Mouse (Mus musculus) MEL (cell line): ENCODE data around the gene Hsd17b3. TPM values are rescaled to one million over a fixed set of nuclear protein-coding genes. Genes with fewer than 3 reads are reported as not detected.

Experiments used
- DNase-seq: peaks from one replicate; pipeline ENCODE4 v3.0.0; 2011; ENCODE audit warnings: low read depth, low spot score
- H3K27ac ChIP-seq: 2 replicates; pipeline ENCODE4 v1.5.1; 2012; ENCODE audit warnings: low read depth, mild to moderate bottlenecking, control low read depth, low read length, moderate library complexity; ENCODE audit not compliant: control insufficient read depth
- H3K27me3 ChIP-seq, 2 experiments: fragments of 150-350 bp in 1 of 2; sonication (generic) in 1 of 2; 2 replicates each; pipeline ENCODE4 v1.6.1; 2012; ENCODE audit warnings: low read length in 2 of 2, mild to moderate bottlenecking in 2 of 2, improper control_type of control experiment in 1 of 2, moderate library complexity in 1 of 2; ENCODE audit not compliant: insufficient read depth in 2 of 2, control insufficient read depth in 1 of 2
- H3K36me3 ChIP-seq, 2 experiments: 2 replicates each; pipeline ENCODE4 v1.6.1; 2012 to 2014; ENCODE audit warnings: low read length in 2 of 2, improper control_type of control experiment in 1 of 2, inconsistent platforms in 1 of 2, mild to moderate bottlenecking in 1 of 2; ENCODE audit not compliant: insufficient read depth in 2 of 2, control insufficient read depth in 1 of 2
- H3K4me1 ChIP-seq, 2 experiments: fragments of 150-350 bp in 1 of 2; sonication (generic) in 1 of 2; 2 replicates each; pipeline ENCODE4 v1.6.1; 2012; ENCODE audit warnings: low read length in 2 of 2, improper control_type of control experiment in 1 of 2, mild to moderate bottlenecking in 1 of 2; ENCODE audit not compliant: insufficient read depth in 2 of 2, control insufficient read depth in 1 of 2
- H3K4me3 ChIP-seq, 2 experiments: fragments of 150-350 bp in 1 of 2; sonication (generic) in 1 of 2; 2 replicates each; pipeline ENCODE4 v1.5.1; 2012; ENCODE audit warnings: low read depth in 2 of 2, low read length in 2 of 2, mild to moderate bottlenecking in 2 of 2, moderate library complexity in 2 of 2, control low read depth in 1 of 2, improper control_type of control experiment in 1 of 2; ENCODE audit not compliant: control insufficient read depth in 1 of 2, insufficient read depth in 1 of 2
- H3K79me2 ChIP-seq: 2 replicates; pipeline ENCODE4 v1.6.1; 2012; ENCODE audit warnings: mild to moderate bottlenecking, low read length, moderate library complexity; ENCODE audit not compliant: control insufficient read depth, poor library complexity, insufficient read depth
- H3K9ac ChIP-seq: 2 replicates; pipeline ENCODE4 v1.6.1; 2012; ENCODE audit warnings: low read depth, mild to moderate bottlenecking, control low read depth, low read length, moderate library complexity; ENCODE audit not compliant: control insufficient read depth, poor library complexity, severe bottlenecking
- H3K9me3 ChIP-seq: fragments of 150-350 bp; sonication (generic); replicated peaks from 2 replicates; pipeline ENCODE4 v1.6.1; 2012; ENCODE audit warnings: mild to moderate bottlenecking, low read length, improper control_type of control experiment, moderate library complexity; ENCODE audit not compliant: insufficient read depth
- BHLHE40 ChIP-seq: IDR thresholded peaks from 2 replicates; pipeline ENCODE4 v1.6.1; 2012; ENCODE audit warnings: low read depth, mild to moderate bottlenecking, inconsistent platforms, low read length, improper control_type of control experiment, borderline replicate concordance
- CHD1 ChIP-seq: IDR thresholded peaks from 2 replicates; pipeline ENCODE4 v1.6.1; 2012; ENCODE audit warnings: low read depth, mild to moderate bottlenecking, inconsistent platforms, low read length, improper control_type of control experiment
- CHD2 ChIP-seq: IDR thresholded peaks from 2 replicates; pipeline ENCODE4 v1.6.1; 2011; ENCODE audit warnings: low read length, improper control_type of control experiment
- GATA1 ChIP-seq: IDR thresholded peaks from 2 replicates; pipeline ENCODE4 v1.6.1; 2011; ENCODE audit warnings: low read depth, low read length, improper control_type of control experiment
- HCFC1 ChIP-seq: IDR thresholded peaks from 2 replicates; pipeline ENCODE4 v1.6.1; 2012; ENCODE audit warnings: low read depth, mild to moderate bottlenecking, inconsistent platforms, low read length, improper control_type of control experiment, moderate library complexity
- MAFK ChIP-seq: IDR thresholded peaks from 2 replicates; pipeline ENCODE4 v1.6.1; 2011; ENCODE audit warnings: low read depth, mild to moderate bottlenecking, low read length, improper control_type of control experiment, borderline replicate concordance
- MAZ ChIP-seq: IDR thresholded peaks from 2 replicates; pipeline ENCODE4 v1.6.1; 2012; ENCODE audit warnings: low read depth, mild to moderate bottlenecking, inconsistent platforms, low read length, improper control_type of control experiment
- MXI1 ChIP-seq: IDR thresholded peaks from 2 replicates; pipeline ENCODE4 v1.6.1; 2011; ENCODE audit warnings: mild to moderate bottlenecking, low read depth, low read length, improper control_type of control experiment
- MYB ChIP-seq: IDR thresholded peaks from 2 replicates; pipeline ENCODE4 v1.6.1; 2011; ENCODE audit warnings: mild to moderate bottlenecking, low read depth, low read length, improper control_type of control experiment
- MYC ChIP-seq: IDR thresholded peaks from 2 replicates; pipeline ENCODE4 v1.6.1; 2011; ENCODE audit warnings: low read depth, mild to moderate bottlenecking, low read length, improper control_type of control experiment, moderate library complexity
- NRF1 ChIP-seq: IDR thresholded peaks from 2 replicates; pipeline ENCODE4 v1.6.1; 2014; ENCODE audit warnings: low read depth, mild to moderate bottlenecking, inconsistent platforms, low read length, improper control_type of control experiment, moderate library complexity; ENCODE audit not compliant: poor library complexity, insufficient read depth, severe bottlenecking
- POLR2A ChIP-seq, 2 experiments: IDR thresholded peaks; 2 replicates each; pipeline ENCODE4 v1.6.1; 2011 to 2012; ENCODE audit warnings: low read length in 2 of 2, mild to moderate bottlenecking in 2 of 2, control low read depth in 1 of 2, improper control_type of control experiment in 1 of 2, low read depth in 1 of 2, moderate library complexity in 1 of 2; ENCODE audit not compliant: control insufficient read depth in 1 of 2, insufficient read depth in 1 of 2, poor library complexity in 1 of 2
- POLR2AphosphoS5 ChIP-seq: IDR thresholded peaks from 2 replicates; pipeline ENCODE4 v1.6.1; 2012; ENCODE audit warnings: low read depth, borderline replicate concordance, mild to moderate bottlenecking, inconsistent platforms, low read length, moderate library complexity, mixed read lengths
- RCOR1 ChIP-seq: IDR thresholded peaks from 2 replicates; pipeline ENCODE4 v1.6.1; 2012; ENCODE audit warnings: low read depth, mild to moderate bottlenecking, inconsistent platforms, low read length, improper control_type of control experiment
- SIN3A ChIP-seq: IDR thresholded peaks from 2 replicates; pipeline ENCODE4 v1.6.1; 2012; ENCODE audit warnings: low read length, improper control_type of control experiment, inconsistent platforms
- TAL1 ChIP-seq: IDR thresholded peaks from 2 replicates; pipeline ENCODE4 v1.6.1; 2012; ENCODE audit warnings: mild to moderate bottlenecking, inconsistent platforms, low read length, moderate library complexity, mixed read lengths
- TBP ChIP-seq: IDR thresholded peaks from 2 replicates; pipeline ENCODE4 v1.8.0; 2011; ENCODE audit warnings: low read depth, low read length, improper control_type of control experiment
- TCF12 ChIP-seq: IDR thresholded peaks from 2 replicates; pipeline ENCODE4 v1.6.1; 2014; ENCODE audit warnings: low read depth, mild to moderate bottlenecking, inconsistent platforms, low read length, improper control_type of control experiment, moderate library complexity
- UBTF ChIP-seq: IDR thresholded peaks from 2 replicates; pipeline ENCODE4 v1.6.1; 2012; ENCODE audit warnings: low read depth, mild to moderate bottlenecking, inconsistent platforms, low read length, improper control_type of control experiment, moderate library complexity, borderline replicate concordance; ENCODE audit not compliant: insufficient read depth
- USF2 ChIP-seq, 2 experiments: IDR thresholded peaks; 2 replicates each; pipeline ENCODE4 v1.6.1; 2011 to 2012; ENCODE audit warnings: improper control_type of control experiment in 2 of 2, low read length in 2 of 2, borderline replicate concordance in 1 of 2, inconsistent platforms in 1 of 2, low read depth in 1 of 2, mild to moderate bottlenecking in 1 of 2; ENCODE audit not compliant: insufficient read depth in 1 of 2
- ZMIZ1 ChIP-seq: IDR thresholded peaks from 2 replicates; pipeline ENCODE4 v1.6.1; 2012; ENCODE audit warnings: low read depth, mild to moderate bottlenecking, inconsistent platforms, low read length, improper control_type of control experiment, moderate library complexity
- polyA plus RNA-seq, 2 experiments: library from polyadenylated mRNA; stranded (reverse) in 1 of 2; unstranded in 1 of 2; fragments of >175 nt in 1 of 2; fragments of >200 nt in 1 of 2; gene quantifications; 2 replicates each; pipeline versions ENCODE4 v1.2.1 to v1.2.4; 2012; ENCODE audit warnings: low replicate concordance in 2 of 2, low read depth in 1 of 2; ENCODE audit not compliant: insufficient read length in 2 of 2, insufficient read depth in 1 of 2, missing spikeins in 1 of 2
- total RNA-seq: library from RNA; depleted of rRNA; stranded (reverse); fragments of 300-350 nt; gene quantifications from 2 replicates; pipeline ENCODE4 v1.2.3, GENCODE M21; 2012

The Hsd17b3 gene
- total and polyA plus RNA-seq, 3 experiments, result not detected

- no peak for TF ChIP-seq ZMIZ1
These were observed 18.5 kb upstream of the Hsd17b3 start (continued) for GRCm38 (mm10) chr13:64107535-64107934.

- H3K79me2 ChIP-seq, result no peaks in the 10 kb centered on the region
- H3K27ac ChIP-seq, result no peak overlapping the region
These were observed 18.1 kb upstream of the Hsd17b3 start for GRCm38 (mm10) chr13:64107105-64107504.

GRCm38 (mm10) chr13:64105690-64106089 is 16.7 kb upstream of the Hsd17b3 start:
- no peaks in the 10 kb centered on the region for H3K9me3 ChIP-seq
- H3K9ac ChIP-seq, result no peak overlapping the region
- DNase-seq, result no peak
- no peaks in the 10 kb centered on the region for H3K79me2 ChIP-seq
- H3K27me3 ChIP-seq, result no peaks in the 10 kb centered on the region
- H3K4me3 ChIP-seq, result no peak overlapping the region
- no peaks in the 10 kb centered on the region for H3K4me1 ChIP-seq
- TF ChIP-seq MAZ, result no peak
- no peak for TF ChIP-seq SIN3A
- TF ChIP-seq POLR2A (IDR thresholded peaks at IDR 0.05; ENCODE audit: control insufficient read depth in 1 of 2, insufficient read depth in 1 of 2, low read depth in 1 of 2, low read length in 2 of 2, poor library complexity in 1 of 2), result no peak
- TF ChIP-seq CHD2, result no peak
- TF ChIP-seq HCFC1, result no peak
- TF ChIP-seq BHLHE40, result no peak
- no peak for TF ChIP-seq RCOR1
- no peak for TF ChIP-seq NRF1
- no peak for TF ChIP-seq USF2 (IDR thresholded peaks at IDR 0.05; ENCODE audit: borderline replicate concordance in 1 of 2, insufficient read depth in 1 of 2, low read depth in 1 of 2, low read length in 2 of 2)
- no peak for TF ChIP-seq CHD1
- TF ChIP-seq UBTF, result no peak
- no peak for TF ChIP-seq MYC
- no peak for TF ChIP-seq GATA1
- TF ChIP-seq MXI1, result no peak
- no peak for TF ChIP-seq TAL1
- no peak for TF ChIP-seq TBP
- no peak for TF ChIP-seq MYB
- TF ChIP-seq TCF12, result no peak
- TF ChIP-seq POLR2AphosphoS5, result no peak
- H3K36me3 ChIP-seq, result no peaks in the 10 kb centered on the region
- H3K27ac ChIP-seq, result no peak overlapping the region

More at GRCm38 (mm10) chr13:64107105-64107504, 18.1 kb upstream of the Hsd17b3 start:
- Histone ChIP-seq H3K27me3 (no peaks in the 10 kb centered on the region), H3K4me3 (no peak overlapping the region), H3K36me3 (no peaks in the 10 kb centered on the region), H3K4me1 (no peaks in the 10 kb centered on the region), H3K9ac (no peak overlapping the region), H3K9me3 (no peaks in the 10 kb centered on the region)
- TF ChIP-seq MAFK, result no peak
- no peak for TF ChIP-seq HCFC1
- DNase-seq, result no peak
